Mouse (Mus musculus): Measurements from ENCODE around the gene Med9. TPM values are rescaled to one million over a fixed set of nuclear protein-coding genes. Genes with fewer than 3 reads are reported as not detected.
"Not testable (repeated sequence)": the region's sequence is repeated elsewhere in the genome, so short reads cannot be mapped to it uniquely, and the experiment has no call there.

Med9 gene
- total RNA-seq, 2 experiments from 2014 or later = 34.7 to 38.8 TPM

DNA sequence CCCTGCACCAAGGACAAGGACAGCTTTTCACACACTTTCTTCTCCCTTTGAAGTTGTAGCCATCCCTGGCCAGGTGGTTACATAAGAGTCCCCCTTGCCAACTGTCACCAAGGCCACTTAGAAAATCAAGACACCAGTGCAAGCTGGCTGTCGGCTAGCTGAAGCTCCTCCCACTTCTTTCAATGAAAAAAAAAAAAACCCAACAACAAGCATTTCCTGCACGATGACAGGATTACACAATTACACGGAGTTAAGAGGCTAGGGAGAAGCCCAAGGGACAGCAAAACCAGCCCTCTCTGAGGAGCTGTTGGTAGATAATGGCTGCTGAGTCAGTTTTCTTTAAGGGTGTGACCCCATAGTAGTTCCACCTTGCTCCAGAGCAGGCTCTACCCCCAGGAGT, 6.6 kb upstream of the Med9 start:
- DNase-seq (ENCODE audit: extremely low spot score in 1 of 2, low spot score in 1 of 2) = no peak

DNA sequence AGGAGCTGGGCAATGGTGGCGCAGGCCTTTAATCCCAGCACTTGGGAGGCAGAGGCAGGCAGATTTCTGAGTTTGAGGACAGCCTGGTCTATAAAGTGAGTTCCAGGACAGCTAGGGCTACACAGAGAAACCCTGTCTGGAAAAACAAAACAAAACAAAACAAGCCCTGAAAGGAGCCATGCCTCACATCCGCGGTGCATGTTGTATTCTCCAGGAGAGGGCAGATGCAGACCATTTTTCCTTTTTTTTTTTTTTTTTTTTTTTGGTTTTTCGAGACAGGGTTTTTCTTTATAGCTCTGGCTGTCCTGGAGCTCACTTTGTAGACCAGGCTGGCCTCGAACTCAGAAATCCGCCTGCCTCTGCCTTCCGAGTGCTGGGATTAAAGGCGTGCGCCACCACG, 3.2 kb upstream of the Med9 start:
- not testable (repeated sequence) for DNase-seq (ENCODE audit: extremely low spot score in 1 of 2, low spot score in 1 of 2)

DNA sequence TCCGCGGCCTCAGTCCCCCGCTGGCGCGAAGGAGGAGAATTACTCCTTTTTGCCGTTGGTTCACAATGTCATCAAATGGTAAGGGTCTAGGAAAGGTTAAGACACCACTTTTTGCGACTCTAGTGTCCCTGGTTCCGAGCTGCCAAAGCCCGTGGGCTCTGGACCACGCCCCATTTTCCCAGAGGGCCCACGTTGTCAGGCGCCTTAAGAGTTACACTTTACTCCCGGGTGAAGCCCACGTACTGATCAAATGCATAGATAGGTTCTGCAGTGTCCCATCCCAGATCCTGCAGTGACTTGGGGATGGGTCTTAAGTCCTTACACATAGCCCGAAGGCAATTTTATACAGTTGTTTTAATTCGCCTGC, 378 bp downstream of the Med9 start:
- no peak for DNase-seq (ENCODE audit: extremely low spot score in 1 of 2, low spot score in 1 of 2)

DNA sequence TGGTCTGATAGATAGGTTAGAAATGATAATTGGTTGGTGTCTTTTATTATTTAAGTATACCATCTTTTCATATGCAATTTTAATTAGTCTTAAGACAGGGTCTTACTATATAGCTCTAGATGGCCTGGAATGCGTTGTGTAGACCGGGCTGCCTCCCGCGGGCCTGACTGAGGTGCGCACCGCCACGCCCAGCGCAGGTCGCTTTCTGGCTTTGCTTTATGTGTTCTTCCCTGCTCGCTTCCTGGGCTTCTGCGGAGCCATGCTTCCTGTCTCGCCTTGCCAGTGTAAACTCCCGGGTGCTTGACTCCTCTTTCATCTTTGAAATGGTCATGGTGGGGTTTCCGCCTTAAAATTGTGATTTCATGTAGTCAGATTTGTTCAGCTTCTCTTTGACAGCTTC, 4.9 kb downstream of the Med9 start:
- DNase-seq (ENCODE audit: extremely low spot score in 1 of 2, low spot score in 1 of 2) = no peak

DNA sequence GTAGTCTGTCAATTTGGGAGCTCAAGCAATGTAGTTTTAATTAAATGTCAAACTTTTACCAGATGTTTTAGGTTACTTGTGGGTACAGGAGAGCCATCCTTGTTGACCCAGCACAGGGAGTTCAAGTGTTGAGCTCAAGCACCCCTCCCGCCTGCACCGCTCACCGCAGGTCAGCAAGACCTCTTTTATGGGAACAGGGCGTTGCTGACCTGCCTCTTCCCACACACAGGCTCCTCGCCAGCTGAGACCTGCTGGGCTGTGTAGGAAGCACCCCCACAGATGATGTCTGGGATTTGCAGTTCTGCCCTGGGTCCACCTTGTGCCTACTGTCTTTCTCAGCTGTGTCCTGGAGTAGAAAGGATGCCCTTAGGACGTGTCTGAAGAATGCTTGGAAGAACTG, 8.7 kb downstream of the Med9 start:
- no peak for DNase-seq (ENCODE audit: extremely low spot score in 1 of 2, low spot score in 1 of 2)

DNA sequence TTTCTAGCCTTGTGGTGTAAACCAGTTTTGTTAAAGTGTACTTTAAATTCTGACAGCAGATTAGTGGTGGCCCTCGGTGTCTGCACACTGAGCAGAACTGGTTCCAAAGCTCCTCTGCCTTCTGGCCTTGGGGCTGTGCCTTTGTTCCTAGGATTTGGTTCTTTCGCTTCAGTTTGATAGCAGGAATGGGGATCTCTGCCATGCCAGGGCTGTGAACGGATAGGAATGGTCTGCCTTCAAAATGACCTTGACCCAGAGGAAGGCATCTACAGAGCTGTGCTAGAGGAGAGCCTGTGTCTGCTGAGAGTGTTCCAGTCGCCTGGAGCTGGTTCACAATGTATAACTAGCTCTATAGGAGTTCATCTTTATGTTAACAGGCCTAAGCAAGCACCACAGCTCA, 11.4 kb downstream of the Med9 start:
- DNase-seq (ENCODE audit: extremely low spot score in 1 of 2, low spot score in 1 of 2) = no peak

DNA sequence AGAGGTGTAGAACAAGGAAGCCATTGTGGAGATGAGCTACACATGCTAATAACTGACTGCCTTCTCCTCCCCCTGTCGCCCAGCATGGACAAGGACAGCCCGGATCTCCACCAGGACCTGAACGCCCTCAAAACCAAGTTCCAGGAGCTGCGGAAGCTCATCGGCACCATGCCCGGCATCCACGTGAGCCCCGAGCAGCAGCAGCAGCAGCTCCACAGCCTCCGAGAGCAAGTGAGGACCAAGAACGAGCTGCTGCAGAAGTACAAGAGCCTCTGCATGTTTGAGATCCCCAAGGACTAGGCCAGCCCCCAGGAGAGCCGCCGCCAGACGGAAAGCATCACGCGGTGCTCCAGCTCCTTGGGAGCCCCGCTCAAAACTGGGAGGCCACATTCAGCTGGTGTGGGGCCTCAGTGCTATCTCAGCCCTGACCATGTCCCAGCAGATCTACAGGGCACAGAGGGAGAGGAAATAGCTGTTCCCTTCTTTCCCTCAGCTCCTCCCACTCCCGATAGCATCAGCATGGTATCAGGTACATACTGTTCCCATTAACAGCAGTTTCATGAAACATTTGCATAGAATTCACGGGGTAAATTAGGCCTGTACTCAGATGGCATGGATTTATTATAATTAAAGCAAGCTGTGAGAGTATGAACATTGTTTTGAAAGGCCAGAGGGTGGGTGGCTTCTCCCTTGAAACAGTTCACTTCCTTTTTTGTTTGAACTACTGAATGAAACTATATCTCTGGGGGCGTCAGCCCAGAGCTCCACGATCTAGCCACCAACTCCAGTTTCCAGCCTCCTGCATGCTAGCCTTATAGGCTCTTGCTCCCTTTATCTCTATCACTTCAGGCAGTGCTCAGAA, 12.7 kb downstream of the Med9 start:
- no peak for DNase-seq (ENCODE audit: extremely low spot score in 1 of 2, low spot score in 1 of 2)

DNA sequence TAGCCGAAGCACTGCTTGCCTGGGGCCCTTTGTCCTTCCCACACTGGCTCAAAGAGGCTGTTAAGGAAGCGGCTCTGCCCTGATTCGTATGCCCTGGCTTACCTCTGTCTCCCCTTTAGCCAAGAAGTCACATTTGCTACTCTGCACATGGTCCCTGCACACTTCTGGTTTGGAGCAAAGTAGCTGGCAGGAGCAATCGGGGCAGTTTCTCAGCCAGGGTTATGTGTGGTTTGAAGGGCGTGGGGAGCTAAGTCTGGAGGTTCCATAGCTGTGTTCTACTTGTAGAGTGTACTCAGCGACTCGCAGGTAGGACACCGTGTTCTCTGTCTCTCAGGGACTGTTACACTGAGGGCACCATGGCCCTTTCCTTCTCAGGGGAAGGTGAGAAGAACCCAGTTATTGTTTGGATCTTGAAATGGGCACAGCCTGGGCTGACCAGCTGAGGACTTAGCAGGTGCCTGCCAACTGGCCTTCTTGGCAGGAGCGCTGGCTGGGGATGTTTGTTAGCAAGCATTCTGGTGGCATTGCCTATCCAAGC, 13.4 kb downstream of the Med9 start:
- no peak for DNase-seq (ENCODE audit: extremely low spot score in 1 of 2, low spot score in 1 of 2)

DNA sequence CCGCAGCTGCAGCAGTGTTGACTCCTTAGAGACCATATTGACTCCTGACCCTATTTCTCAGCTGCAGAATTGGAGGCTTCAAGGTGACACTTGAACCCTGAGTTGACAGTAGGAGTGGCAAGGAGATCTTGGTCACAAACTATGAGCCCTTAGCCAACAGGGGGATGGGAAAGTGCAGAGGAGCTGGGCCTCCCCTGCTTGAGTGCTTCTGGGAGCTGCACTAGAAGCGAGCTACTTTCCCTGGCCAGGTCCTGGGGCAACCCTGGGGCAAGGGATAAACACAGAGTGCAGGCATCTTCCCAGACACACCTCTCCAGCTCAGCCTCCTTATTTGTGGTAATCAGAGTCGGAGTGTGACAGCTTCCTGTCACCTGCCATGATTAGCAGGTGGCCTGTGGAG, 14.6 kb downstream of the Med9 start:
- no peak for DNase-seq (ENCODE audit: extremely low spot score in 1 of 2, low spot score in 1 of 2)

DNA sequence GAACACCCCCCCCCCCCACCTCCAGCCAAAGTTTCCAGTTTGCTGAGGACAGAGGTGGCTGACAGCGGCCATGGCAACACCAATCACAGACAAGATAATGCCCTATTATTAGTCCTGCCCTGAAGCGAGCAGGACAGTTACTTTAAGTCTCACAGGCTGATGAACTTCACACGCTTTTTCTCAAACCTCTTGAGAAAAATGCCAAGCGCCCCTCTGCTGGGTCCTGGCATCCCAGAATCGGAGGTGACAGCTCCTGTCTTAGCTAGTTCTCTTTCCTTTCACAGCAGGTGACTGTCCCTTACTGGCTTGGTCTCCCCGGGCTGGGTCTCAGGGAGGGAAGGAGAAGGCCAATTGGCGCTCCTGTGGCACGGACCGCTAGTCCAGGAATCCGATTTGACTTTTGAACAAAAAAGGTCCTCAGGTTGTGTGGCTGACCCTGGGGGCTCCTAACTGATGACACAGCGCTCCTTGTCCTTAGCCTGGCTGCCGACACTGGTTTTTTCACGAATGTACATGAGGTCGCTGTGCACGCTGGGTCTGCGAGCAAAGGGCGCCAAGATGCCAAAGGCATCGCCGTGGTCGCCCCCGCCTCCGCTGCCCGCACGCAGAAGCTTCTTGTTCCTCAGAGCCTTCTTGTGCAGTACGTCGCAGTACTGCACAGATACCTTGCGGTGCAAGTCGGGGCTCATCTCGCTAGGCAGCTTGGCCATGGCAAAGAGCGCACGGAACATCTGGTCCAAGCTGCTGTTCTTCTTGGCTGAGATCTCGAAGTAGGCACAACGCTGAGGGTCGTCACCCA, 15.6 kb downstream of the Med9 start:
- no peak for DNase-seq (ENCODE audit: extremely low spot score in 1 of 2, low spot score in 1 of 2)

DNA sequence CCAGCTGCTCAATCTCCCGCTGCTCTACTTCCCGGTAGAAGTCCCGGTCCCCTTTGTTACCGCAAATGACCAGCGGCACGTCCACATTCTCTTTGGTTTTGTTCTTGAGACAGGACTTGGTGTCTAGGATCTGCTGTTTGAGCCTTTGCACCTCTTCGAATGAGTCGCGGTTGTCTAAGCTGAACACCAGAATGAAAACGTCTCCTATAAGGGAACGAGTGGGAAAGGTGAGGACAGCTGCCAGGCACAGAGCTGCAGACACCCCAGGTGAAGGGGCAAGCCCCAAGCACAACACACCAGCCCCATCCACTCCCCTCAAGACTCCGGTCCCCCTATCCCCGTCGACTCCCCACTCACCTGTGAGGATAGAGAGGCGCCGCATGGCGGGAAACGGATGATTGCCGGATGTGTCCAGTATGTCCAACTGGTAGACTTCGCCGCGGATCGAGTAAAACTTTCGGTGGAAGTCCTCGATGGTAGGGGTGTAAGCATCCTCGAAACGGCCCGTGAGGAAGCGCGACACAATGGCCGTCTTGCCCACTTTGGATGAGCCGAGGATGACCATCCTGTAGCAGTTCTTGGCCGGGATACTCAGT, 16.3 kb downstream of the Med9 start:
- no peak for DNase-seq (ENCODE audit: extremely low spot score in 1 of 2, low spot score in 1 of 2)

DNA sequence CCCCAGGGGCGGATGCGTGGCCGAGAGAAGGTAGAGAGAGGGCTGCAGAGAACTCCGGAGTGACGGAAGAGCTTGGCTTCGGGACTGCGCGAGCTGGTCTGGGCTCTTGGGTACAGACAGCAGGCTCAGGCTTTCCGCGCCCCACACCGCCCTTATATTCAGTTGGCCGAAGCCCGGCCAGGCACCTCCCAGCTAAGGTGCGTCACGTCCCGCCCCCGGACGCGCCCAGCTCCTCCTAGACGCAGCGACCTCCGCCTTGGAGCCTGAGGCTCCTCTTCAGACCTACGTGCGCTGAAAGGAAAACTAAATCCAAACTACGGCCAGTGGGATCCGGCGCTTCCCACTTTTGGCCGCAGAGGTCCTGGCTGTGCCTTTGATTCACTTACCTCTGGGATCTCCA, 16.8 kb downstream of the Med9 start, which contains the start of gene Rasd1:
TSS of gene Rasd1 (minus strand) at position 127 of the 400 bp plus-strand sequence.
- peak in 1 of 2 experiments; percentile 48 for DNase-seq (ENCODE audit: extremely low spot score in 1 of 2, low spot score in 1 of 2)

DNA sequence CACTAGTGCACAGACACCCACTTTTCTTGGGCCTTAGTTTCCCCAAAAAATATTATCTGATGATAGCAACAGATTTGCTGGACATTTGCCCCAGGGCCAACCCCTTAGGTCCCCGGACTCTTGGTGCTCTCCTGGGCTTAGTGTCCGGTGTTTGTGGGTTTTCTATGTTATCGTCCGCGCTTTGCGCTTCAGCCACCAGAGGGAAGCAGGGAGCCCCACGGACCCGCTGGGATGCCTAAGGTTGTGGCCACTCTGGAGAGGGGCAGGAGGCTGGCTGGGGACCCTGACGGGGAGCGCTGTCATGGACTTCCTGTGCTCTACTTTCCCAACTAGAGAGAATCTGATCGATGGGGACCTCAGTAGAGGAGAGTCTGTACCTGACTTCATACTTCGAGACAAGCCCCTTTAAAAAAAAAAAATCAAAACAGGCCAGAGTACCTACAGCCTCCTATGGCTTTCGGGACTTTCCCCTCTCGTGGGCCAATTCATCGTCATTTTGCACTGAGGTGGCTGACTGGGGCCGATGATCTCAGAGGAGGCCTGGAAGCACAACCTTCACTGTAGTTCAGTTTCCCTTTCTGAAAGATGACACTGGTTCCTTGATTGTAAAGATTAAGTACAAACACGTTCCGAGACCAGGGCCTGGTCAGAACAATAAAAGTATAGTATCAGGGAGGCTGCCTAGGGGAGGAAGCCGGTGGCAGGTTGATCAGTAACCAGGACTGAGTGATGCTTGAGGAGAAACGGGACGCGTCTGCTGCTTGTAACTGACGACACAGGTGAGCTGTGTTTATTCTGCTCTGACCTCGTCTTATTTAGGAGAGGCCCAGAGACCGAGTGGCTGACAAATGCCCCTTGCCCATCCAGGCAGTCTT, 17.5 kb downstream of the Med9 start:
- DNase-seq (ENCODE audit: extremely low spot score in 1 of 2, low spot score in 1 of 2) = peak; percentile 57 to 88

DNA sequence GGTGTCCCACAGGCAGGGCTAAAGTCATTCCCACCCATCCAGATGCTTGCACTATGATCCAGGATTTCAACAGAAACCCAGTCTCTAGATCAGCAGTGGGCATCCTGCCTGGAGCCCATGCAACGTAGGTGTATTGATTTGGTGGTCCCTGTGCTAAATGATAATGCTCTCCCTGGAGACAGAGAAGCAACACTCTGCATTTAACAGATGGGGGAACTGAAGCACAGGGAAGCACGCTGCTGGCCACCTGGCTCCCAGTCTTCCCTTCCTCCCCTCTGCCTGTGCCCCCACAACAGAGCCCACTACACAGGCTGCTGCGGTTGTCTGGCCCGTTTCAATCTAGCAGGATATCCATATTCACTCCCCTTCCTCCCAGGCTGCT, 18.1 kb downstream of the Med9 start:
- no peak for DNase-seq (ENCODE audit: extremely low spot score in 1 of 2, low spot score in 1 of 2)

DNA sequence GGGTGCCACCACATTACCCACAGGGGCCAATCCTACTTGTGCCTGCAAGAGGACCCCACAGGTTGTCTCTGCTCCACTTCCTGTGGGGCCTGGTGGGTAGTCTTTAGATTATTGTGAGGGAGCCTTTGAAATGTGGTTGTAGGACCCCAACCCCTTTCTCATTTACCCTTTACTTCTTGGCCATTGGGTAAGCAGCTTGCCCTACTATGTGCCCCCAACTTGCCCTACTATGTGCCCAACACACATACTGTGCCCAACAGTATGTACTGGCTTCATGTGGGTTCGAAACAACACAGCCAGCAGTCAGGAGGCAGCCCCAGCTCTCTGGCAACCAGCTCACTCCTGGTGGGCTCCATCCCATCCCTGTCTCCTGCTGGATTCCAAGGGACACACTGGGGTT, 19.8 kb downstream of the Med9 start:
- DNase-seq (ENCODE audit: extremely low spot score in 1 of 2, low spot score in 1 of 2) = no peak

DNA sequence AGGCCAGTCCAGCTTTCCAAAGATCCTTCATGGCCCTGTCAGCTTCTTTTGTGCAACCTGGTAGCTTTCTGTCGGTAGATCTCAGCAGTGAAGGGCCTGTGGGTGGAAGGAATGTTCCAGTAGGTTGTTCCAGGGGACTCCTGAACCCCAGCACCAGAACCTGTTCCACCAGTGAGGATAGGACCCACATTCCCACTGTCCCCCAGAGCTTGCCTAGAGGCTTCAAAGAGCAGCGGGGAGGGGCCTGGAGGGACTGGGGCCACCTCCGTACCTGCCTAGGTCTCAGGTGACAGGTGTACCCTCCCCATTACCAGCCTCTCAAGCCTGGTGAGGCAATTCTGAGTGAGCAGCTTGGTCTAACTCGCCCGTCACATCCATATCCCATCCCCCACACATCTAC, 22.8 kb downstream of the Med9 start:
- DNase-seq (ENCODE audit: extremely low spot score in 1 of 2, low spot score in 1 of 2) = no peak

DNA sequence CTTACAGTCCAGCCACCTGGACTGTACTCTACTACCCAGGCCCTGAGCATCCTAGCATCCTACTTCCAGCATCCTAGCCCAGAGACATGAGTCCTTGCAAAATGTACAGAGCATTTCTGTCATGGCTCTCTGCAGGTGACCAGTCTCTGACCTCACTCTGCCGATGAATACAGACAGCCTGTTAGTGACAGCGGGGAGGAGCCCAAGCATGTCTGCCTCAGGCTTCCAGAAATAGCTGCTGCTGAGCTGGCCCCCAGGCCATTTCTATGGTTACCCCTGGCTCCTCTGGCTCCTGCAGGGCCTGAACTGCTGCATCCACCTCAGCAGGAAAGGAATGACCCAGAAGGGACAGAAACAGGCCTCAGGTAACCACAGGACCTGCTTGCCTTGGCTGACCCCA, 23.7 kb downstream of the Med9 start:
- no peak for DNase-seq (ENCODE audit: extremely low spot score in 1 of 2, low spot score in 1 of 2)

DNA sequence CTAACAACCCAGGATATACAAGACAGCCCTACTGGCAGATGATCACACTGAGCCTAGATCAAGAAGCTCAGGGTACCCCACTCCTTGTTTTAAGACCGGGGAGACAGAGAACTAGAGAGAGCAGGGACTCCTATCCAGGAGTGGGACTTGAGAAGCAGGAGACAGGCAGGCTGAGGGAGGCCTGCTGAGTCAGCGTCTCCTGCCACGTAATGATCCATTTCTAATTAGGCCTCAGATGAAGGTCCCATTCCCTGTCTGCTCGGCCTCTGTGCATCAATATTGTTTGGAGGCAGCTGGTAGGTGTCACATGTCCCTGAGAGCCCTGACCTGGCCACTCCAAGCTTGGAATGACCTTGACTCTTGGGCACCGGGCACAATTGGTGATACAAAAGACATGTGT, 25.4 kb downstream of the Med9 start:
- DNase-seq (ENCODE audit: extremely low spot score in 1 of 2, low spot score in 1 of 2) = no peak

DNA sequence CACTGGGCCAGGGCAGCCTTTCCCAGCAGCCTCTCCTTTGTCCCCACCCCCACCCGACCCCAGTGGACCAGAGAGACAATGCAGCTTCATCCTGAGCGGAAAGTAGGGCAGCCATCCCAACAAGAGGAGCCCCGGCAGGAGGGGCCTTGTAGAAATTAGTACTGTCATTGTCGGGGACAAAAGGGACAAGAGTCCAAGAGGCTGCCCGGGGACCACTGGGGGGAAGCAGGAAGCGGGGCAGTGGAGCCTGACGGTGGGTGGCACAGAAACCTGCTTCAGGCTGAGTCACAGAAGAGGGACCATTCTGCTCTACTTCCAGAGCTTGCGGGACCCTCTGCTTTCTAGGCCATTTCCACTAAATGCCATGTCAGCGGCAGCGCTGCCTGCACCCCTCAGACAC, 27.2 kb downstream of the Med9 start:
- no peak for DNase-seq (ENCODE audit: extremely low spot score in 1 of 2, low spot score in 1 of 2)

DNA sequence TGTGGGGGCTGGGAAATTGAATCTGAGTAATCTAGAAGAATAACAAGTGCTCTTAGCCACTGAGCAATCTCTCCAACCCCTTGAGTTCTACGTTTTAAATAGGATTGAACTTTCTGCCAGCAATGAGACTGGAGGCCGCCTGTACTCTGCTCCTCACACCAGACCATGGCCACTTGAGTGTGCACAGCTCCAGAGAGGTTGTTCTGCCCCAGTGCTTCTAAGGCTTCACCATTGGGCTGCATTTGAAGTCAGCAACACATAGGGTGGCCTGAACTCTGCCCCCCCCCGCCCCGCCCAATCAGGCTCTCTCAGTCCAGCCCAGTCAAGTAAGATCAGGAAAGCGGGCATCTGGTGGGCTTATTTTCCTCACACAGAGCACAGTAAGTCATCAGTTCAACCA, 29.8 kb downstream of the Med9 start:
- DNase-seq (ENCODE audit: extremely low spot score in 1 of 2, low spot score in 1 of 2) = no peak
